Mouse (Mus musculus) left cerebral cortex, adult 8-10 months (tissue): ENCODE measurements around the gene Olfr1258. TPM values are rescaled to one million over a fixed set of nuclear protein-coding genes. Genes with fewer than 3 reads are reported as not detected.
"Not testable (repeated sequence)": the region's sequence is repeated elsewhere in the genome, so short reads cannot be mapped to it uniquely, and the experiment has no call there.

Experiments used
- DNase-seq, 2 experiments: peaks; one replicate each; pipeline ENCODE4 v3.0.0; 2022; ENCODE audit warnings: low spot score in 2 of 2
- total RNA-seq, 4 experiments: library from RNA; stranded (reverse); gene quantifications; 2 replicates each; pipeline ENCODE4 v1.2.4; 2022

The Olfr1258 gene
- not detected for total RNA-seq

DNA sequence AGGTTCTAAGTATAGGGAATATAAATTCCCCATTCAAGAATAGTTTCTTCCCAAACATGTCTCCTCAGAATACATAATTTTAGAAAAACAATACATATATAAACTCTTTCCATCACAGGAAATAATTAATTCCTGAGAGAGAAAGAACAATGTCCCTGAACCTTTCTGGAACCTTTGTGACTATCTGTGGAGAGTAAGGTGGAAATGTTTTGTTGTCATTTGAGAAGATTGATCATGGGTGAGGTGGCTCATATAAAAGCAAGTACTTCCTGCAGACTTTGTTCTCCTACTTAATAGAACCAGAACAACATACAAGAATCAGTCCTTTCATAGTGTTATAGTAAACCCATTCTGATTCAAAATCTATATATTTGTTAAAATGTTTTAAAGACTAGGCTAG lies at the start of gene Olfr1258:
TSS of gene Olfr1258 (plus strand) at position 301 of the 400 bp plus-strand sequence.
- DNase-seq, result no peak

DNA sequence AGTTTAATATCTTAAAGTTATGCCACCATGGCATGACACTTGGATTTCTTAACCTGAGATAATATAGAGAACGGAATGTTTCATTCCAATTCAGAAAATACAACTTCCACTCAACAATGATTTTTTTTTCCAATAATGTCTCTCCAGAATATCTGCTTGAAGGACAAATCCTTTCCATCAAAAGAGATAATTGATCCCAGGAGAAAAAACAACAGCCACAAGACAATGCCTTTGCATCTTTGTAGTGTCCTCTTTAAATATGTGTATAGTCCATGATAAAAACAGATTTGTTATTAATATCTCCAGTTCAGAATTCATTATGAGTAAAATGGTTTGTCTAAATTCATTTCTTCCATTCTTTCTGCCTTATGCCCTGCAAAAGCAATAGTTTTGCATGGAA lies 49.0 kb upstream of the Olfr1258 start, which contains the start of gene Olfr1257:
TSS of gene Olfr1257 (plus strand) at position 301 of the 400 bp plus-strand sequence.
- no peak for DNase-seq

DNA sequence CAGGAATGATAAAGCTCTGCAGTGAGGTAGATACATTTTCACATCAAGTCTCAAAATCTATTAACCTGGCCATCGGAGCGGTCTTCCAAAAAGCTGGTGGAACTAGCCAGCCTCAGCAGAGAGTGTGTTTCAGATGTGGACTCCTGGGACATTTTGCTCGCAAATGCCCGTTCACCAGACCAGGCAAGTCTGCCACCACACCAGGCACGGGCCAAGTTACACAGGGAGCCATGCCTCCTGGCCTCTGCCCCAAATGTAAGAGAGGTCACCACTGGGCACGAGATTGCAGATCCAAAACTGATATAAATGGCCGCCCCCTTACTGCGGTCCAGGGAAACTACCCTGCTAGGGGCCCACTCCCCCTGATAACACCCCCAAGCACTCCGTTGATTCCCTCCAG lies 14.5 kb upstream of the Olfr1258 start:
- not testable (repeated sequence) for DNase-seq

DNA sequence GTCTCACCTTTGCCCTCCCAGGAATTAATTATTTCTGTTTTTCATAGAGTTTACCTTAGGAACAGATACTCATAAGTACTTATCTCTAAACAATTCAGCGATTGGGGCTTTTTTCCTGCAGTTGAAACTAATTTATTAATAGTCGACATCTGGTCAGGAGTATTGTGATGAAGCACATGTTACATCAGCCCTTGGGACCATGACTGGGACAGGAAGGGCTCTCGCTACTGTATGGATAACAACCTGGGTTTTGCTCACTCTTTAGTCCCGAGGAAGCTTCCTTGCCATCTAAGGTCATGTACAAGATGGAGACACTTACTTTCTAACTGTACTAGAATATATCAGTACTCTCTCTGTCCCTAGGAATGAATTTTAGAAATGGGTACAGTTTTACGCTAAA lies 21.5 kb downstream of the Olfr1258 start, which contains the start of gene Olfr1259:
TSS of gene Olfr1259 (minus strand) at position 101 of the 400 bp plus-strand sequence.
- no peak for DNase-seq

DNA sequence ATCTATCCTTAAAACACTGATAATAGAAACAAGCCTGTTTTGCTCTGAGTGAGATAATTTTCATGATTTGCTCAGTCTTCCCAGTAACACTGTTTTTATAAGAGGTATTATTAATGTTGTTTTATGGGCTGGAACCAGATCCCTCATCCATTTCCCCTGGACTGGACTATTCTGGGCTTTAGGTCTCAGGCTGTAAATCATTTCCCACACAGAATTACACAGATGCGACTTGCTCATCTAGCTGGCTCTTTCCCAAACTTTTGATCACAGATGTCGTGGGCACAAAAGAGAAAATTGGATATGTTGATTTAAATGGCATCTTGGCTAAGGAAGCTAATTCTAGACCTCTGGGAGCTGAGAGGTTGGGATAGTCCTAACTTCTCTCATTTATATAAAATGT lies 47.1 kb downstream of the Olfr1258 start, which contains the start of gene Olfr1260:
TSS of gene Olfr1260 (plus strand) at position 157 of the 400 bp plus-strand sequence.
- peak in 1 of 2 experiments; percentile 6 for DNase-seq

DNA sequence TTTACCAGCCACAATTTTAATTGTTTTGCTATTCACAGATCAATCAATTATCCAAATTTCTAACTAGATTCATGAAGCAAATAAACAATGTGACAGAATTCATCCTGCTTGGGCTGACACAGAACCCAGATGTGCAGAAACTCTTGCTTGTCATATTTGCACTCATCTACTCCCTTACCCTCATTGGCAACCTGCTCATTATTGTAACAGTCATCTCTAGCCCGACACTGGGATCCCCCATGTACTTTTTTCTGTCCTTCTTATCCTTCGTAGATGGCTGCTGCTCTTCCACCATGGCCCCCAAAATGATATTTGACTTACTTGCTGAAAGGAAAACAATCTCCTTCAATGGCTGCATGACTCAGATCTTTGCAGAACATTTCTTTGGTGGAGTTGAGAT lies 50.6 kb downstream of the Olfr1258 start:
- DNase-seq, result no peak

Other genes with a start within 250 kb of the Olfr1258 start
- not detected for gene Olfr1252, start 202.3 kb upstream of the Olfr1258 start, total RNA-seq
- gene Olfr1253, start 170.2 kb upstream of the Olfr1258 start, total RNA-seq, result not detected
- not detected for gene Olfr1254, start 133.7 kb upstream of the Olfr1258 start, total RNA-seq
- gene Olfr1255, start 115.3 kb upstream of the Olfr1258 start, total RNA-seq, result not detected
- gene Olfr1256, start 85.8 kb upstream of the Olfr1258 start, total RNA-seq, result not detected
- gene Olfr48, start 79.1 kb upstream of the Olfr1258 start, total RNA-seq, result not detected
- gene Olfr1257, start 48.9 kb upstream of the Olfr1258 start, total RNA-seq, result not detected
- not detected for gene Olfr1259, start 21.4 kb downstream of the Olfr1258 start, total RNA-seq
- gene Olfr1260, start 47.0 kb downstream of the Olfr1258 start, total RNA-seq, result not detected
- not detected for gene Olfr1261, start 63.9 kb downstream of the Olfr1258 start, total RNA-seq
- not detected for gene Olfr1262, start 72.8 kb downstream of the Olfr1258 start, total RNA-seq
- gene Olfr1263, start 84.8 kb downstream of the Olfr1258 start, total RNA-seq, result not detected
- not detected for gene Olfr1264, start 98.3 kb downstream of the Olfr1258 start, total RNA-seq
- not detected for gene Olfr1265, start 108.0 kb downstream of the Olfr1258 start, total RNA-seq
- not detected for gene Olfr140, start 136.3 kb downstream of the Olfr1258 start, total RNA-seq
- not detected for gene Olfr1269, start 194.1 kb downstream of the Olfr1258 start, total RNA-seq
- gene Olfr32, start 215.0 kb downstream of the Olfr1258 start, total RNA-seq, result not detected
- gene Olfr1270, start 225.8 kb downstream of the Olfr1258 start, total RNA-seq, result not detected